ENCODE assay signal across 15 mouse cellular contexts in the genomic region with DNA sequence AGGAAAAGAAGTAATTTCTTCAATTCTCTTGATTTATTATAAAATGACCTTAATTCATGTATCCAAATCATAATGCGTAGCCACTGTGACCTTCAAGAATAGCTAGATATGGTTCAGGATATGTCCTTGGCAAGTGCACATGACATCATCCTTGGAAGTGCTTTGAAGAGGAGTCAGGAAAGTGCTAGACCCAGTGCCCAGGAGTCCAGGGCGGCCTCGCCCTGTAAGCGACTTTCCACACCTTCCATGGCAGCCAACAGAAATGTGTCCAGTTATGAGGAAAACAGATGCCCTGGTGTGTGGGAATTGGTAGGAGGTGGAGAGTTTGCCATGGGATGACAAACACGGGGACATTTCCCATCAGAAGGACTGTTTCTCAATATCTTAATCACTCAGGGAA.
"Had no signal": no experiment of that assay in that cellular context is flagged by ENCODE, and none has a peak within 500 bp of the region (broad histone marks: within the 10 kb centered on the region; RNA-seq: fewer than 3 reads in every experiment).

No protein-coding gene starts in this region.

- H3K4me3 ChIP-seq: limb, embryonic 15.5 days; liver, embryonic 12.5 days; midbrain, embryonic 10.5 days; neural tube, embryonic 13.5 days had no signal

- H3K27ac ChIP-seq: limb, embryonic 15.5 days; liver, embryonic 12.5 days; midbrain, embryonic 10.5 days; neural tube, embryonic 13.5 days had no signal

- ATAC-seq: liver, embryonic 12.5 days; midbrain, embryonic 16.5 days had no signal

- H3K9ac ChIP-seq: limb, embryonic 15.5 days; liver, embryonic 12.5 days; lung, embryonic 14.5 days; neural tube, embryonic 13.5 days had no signal

- DNase-seq: kidney, adult 8-10 months; kidney, postnatal 25 days; layer of hippocampus, adult 9-11 months; layer of hippocampus, postnatal 36 days; lung, embryonic 14.5 days; lung, postnatal 10 days; lung, postnatal 4 days; right cerebral cortex, postnatal 14 days; thymus, adult 2 months; thymus, postnatal 25 days had no signal

- H3K4me1 ChIP-seq: liver, embryonic 12.5 days; midbrain, embryonic 10.5 days had no signal

- H3K9me3 ChIP-seq: limb, embryonic 15.5 days; liver, embryonic 12.5 days; midbrain, embryonic 10.5 days; neural tube, embryonic 13.5 days had no signal

- H3K27me3 ChIP-seq: limb, embryonic 15.5 days; liver, embryonic 12.5 days; neural tube, embryonic 13.5 days had no signal

- H3K4me2 ChIP-seq: limb, embryonic 15.5 days; liver, embryonic 12.5 days; lung, embryonic 14.5 days; neural tube, embryonic 13.5 days had no signal
